Mouse (Mus musculus) myocyte (in vitro differentiated cells): ENCODE data around the gene Ghrh. TPM values are rescaled to one million over a fixed set of nuclear protein-coding genes. Genes with fewer than 3 reads are reported as not detected.

Source experiments
- H3K27me3 ChIP-seq: one replicate; pipeline ENCODE4 v1.6.1; 2011; ENCODE audit not compliant: control insufficient read depth, insufficient read depth, insufficient read length
- H3K36me3 ChIP-seq: one replicate; pipeline ENCODE4 v1.6.1; 2011; ENCODE audit not compliant: control insufficient read depth, insufficient read depth
- H3K4me2 ChIP-seq: one replicate; pipeline ENCODE4 v1.6.1; 2011; ENCODE audit warnings: low read depth, control low read depth
- H3K4me3 ChIP-seq: one replicate; pipeline ENCODE4 v1.5.1; 2011; ENCODE audit warnings: mild to moderate bottlenecking, control low read depth, moderate library complexity
- H3K79me2 ChIP-seq: one replicate; pipeline ENCODE4 v1.6.1; 2011; ENCODE audit not compliant: control insufficient read depth, insufficient read depth
- H3ac ChIP-seq: one replicate; pipeline ENCODE4 v1.6.1; 2011; ENCODE audit not compliant: control insufficient read depth, insufficient read length
- CEBPB ChIP-seq: IDR thresholded peaks from 2 replicates; pipeline ENCODE4 v1.6.1; 2011; ENCODE audit warnings: mild to moderate bottlenecking, moderate library complexity; ENCODE audit not compliant: poor library complexity, insufficient read depth, severe bottlenecking
- E2F4 ChIP-seq: IDR thresholded peaks from one replicate; pipeline ENCODE4 v1.6.1; 2011; ENCODE audit warnings: mild to moderate bottlenecking, control low read depth, moderate library complexity; ENCODE audit not compliant: insufficient read depth
- MAX ChIP-seq: IDR thresholded peaks from one replicate; pipeline ENCODE4 v1.6.1; 2011; ENCODE audit warnings: low read depth, mild to moderate bottlenecking, control low read depth
- MYOD1 ChIP-seq, 3 experiments: IDR thresholded peaks; one replicate each; pipeline ENCODE4 v1.6.1; 2011; ENCODE audit warnings: control low read depth in 2 of 3, low read depth in 2 of 3, mild to moderate bottlenecking in 2 of 3, moderate library complexity in 1 of 3; ENCODE audit not compliant: insufficient read length in 2 of 3, control insufficient read depth in 1 of 3
- MYOG ChIP-seq, 3 experiments: IDR thresholded peaks; one replicate each; pipeline ENCODE4 v1.6.1; 2011; ENCODE audit warnings: control low read depth in 2 of 3, low read depth in 2 of 3, mild to moderate bottlenecking in 2 of 3; ENCODE audit not compliant: insufficient read length in 2 of 3, control insufficient read depth in 1 of 3, insufficient read depth in 1 of 3
- POLR2A ChIP-seq: IDR thresholded peaks from one replicate; pipeline ENCODE4 v1.6.1; 2011; ENCODE audit warnings: low read depth, mild to moderate bottlenecking, control low read depth, moderate library complexity; ENCODE audit not compliant: insufficient read length
- POLR2AphosphoS2 ChIP-seq: IDR thresholded peaks from one replicate; pipeline ENCODE4 v1.6.1; 2011; ENCODE audit warnings: low read depth, control low read depth; ENCODE audit not compliant: insufficient read length
- REST ChIP-seq: IDR thresholded peaks from one replicate; pipeline ENCODE4 v1.6.1; 2011; ENCODE audit warnings: mild to moderate bottlenecking, control low read depth, moderate library complexity; ENCODE audit not compliant: insufficient read depth, insufficient read length
- SRF ChIP-seq: IDR thresholded peaks from one replicate; pipeline ENCODE4 v1.6.1; 2011; ENCODE audit warnings: low read depth; ENCODE audit not compliant: control insufficient read depth, insufficient read length
- TCF12 ChIP-seq: IDR thresholded peaks from one replicate; pipeline ENCODE4 v1.6.1; 2011; ENCODE audit warnings: mild to moderate bottlenecking, control low read depth; ENCODE audit not compliant: poor library complexity, insufficient read depth, severe bottlenecking
- TCF3 ChIP-seq: IDR thresholded peaks from one replicate; pipeline ENCODE4 v1.6.1; 2011; ENCODE audit warnings: low read depth, control low read depth; ENCODE audit not compliant: insufficient read length
- USF1 ChIP-seq: IDR thresholded peaks from one replicate; pipeline ENCODE4 v1.6.1; 2011; ENCODE audit warnings: low read depth, mild to moderate bottlenecking, control low read depth, moderate library complexity
- polyA plus RNA-seq: library from polyadenylated mRNA; unstranded; fragments of >200 nt; fragmentation: generic; extraction: Trizol; gene quantifications from one replicate; pipeline ENCODE4 v1.2.1, GENCODE M21; 2012; ENCODE audit warnings: missing spikeins

Gene Ghrh
- polyA plus RNA-seq: not detected

DNA sequence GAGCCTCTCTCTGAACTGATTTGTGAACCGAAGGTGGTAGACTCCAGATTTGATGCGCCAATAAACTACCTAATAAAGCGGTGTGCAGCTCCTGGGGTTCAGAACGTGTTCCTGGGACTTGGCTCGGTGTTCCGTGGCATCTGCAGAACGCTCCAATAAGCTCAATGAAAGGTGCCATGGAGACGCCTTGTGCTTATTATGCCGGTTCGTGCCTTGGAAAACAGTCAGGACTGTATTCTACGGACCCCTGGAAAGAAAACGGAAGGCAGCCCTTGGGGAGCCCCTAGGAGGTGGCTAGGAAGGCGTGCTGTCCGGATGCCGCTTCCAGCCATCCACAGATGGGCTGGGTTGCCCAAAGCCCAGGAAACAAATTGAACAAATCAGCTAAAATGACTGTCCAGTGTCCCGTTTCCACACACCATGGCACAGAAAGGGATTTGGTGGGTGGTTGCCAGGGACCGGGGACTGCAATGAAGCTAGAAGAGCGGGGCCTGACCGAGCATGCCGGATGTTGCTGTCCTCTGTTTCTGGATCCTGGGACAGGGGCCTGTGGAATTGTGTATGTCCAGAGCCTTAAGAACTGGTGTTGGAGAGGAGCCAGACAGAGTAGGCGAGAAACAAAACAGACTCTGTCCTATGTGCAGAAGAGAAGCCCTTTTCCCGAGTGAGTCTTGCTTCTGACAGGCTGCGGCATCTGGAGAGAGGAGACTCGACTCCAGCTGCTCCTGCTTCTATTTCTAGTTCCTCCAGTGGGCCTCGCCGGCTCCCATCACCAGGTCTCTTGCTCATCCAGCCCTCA lies at the start of gene Ghrh:
Gene Ghrh (minus strand): TSS at position 146 of the 799 bp plus-strand sequence.
- Histone ChIP-seq H3K36me3 (no peaks in the 10 kb centered on the region), H3K79me2 (no peaks in the 10 kb centered on the region), H3K4me2 (no peak within 1 kb of the TSS), H3ac (no peak within 1 kb of the TSS), H3K4me3 (no peak within 1 kb of the TSS), H3K27me3 (no peaks in the 10 kb centered on the region)
- TF ChIP-seq MYOD1 (IDR thresholded peaks at IDR 0.05; ENCODE audit: control insufficient read depth in 1 of 3, insufficient read length in 2 of 3, low read depth in 2 of 3) (peak in 1 of 3 experiments; percentile 16), TCF12 (no peak)

GRCm38 (mm10) chr2:157395960-157396359 lies 48.7 kb upstream of the Ghrh start:
- H3K36me3 ChIP-seq: no peaks in the 10 kb centered on the region

DNA sequence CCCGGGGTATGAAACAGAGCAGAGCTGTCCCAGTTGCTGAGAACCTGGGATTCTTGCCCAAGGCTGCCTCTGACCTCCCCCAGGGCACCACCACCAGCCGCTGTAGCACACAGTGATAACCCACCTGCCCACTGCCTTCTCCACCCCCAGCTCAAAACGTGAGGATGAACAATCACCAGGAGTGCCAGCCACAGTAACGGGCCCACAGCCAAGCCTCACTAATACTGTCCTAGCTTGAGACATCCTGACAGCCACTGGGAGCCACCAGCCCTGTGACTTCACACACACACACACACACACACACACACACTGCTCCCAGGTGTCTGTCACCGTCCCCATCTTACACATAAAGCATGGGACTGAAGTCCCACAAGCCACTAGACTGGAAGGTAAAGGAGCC lies 48.1 kb upstream of the Ghrh start:
- Histone ChIP-seq H3K79me2 (no peaks in the 10 kb centered on the region), H3K27me3 (no peaks in the 10 kb centered on the region), H3K36me3 (no peaks in the 10 kb centered on the region), H3ac (no peak overlapping the region), H3K4me3 (no peak overlapping the region), H3K4me2 (no peak overlapping the region)
- TF ChIP-seq MAX (no peak), MYOG (IDR thresholded peaks at IDR 0.05; ENCODE audit: control insufficient read depth in 1 of 3, insufficient read depth in 1 of 3, insufficient read length in 2 of 3, low read depth in 2 of 3) (no peak), USF1 (no peak), POLR2A (no peak), E2F4 (no peak), REST (no peak), MYOD1 (IDR thresholded peaks at IDR 0.05; ENCODE audit: control insufficient read depth in 1 of 3, insufficient read length in 2 of 3, low read depth in 2 of 3) (no peak), TCF3 (no peak), POLR2AphosphoS2 (no peak), CEBPB (no peak), SRF (no peak), TCF12 (no peak)

More at GRCm38 (mm10) chr2:157395960-157396359, 48.7 kb upstream of the Ghrh start:
- Histone ChIP-seq H3K4me2 (no peak overlapping the region), H3K4me3 (no peak overlapping the region), H3K79me2 (no peaks in the 10 kb centered on the region), H3K27me3 (no peaks in the 10 kb centered on the region), H3ac (no peak overlapping the region)
- no peak for TF ChIP-seq E2F4
- TF ChIP-seq TCF3: no peak
- no peak for TF ChIP-seq MYOG (IDR thresholded peaks at IDR 0.05; ENCODE audit: control insufficient read depth in 1 of 3, insufficient read depth in 1 of 3, insufficient read length in 2 of 3, low read depth in 2 of 3)
- no peak for TF ChIP-seq MAX
- TF ChIP-seq REST: no peak
- no peak for TF ChIP-seq POLR2A
- no peak for TF ChIP-seq SRF
- no peak for TF ChIP-seq MYOD1 (IDR thresholded peaks at IDR 0.05; ENCODE audit: control insufficient read depth in 1 of 3, insufficient read length in 2 of 3, low read depth in 2 of 3)
- TF ChIP-seq TCF12: no peak
- TF ChIP-seq CEBPB: no peak
- no peak for TF ChIP-seq POLR2AphosphoS2
- no peak for TF ChIP-seq USF1

DNA sequence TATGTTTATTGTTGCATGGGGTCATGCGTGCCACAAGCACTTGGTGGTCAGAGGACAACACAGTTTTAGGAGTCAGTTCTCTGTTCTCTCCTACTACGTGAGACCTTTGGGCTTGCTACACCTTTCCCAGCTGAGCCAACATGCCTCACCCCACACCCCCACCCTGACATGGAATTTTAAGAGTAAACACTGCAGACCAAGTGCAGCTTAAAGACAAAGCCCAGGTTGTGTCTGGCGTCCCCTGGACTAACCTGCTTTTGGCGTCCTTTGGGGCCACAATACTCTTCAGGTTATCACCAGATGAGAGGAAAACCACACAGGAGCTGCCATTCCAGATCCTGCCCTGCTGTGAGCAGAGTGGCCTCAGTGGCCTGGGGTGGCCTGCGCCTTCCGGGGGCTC lies 47.6 kb upstream of the Ghrh start:
- no peak overlapping the region for H3K4me2 ChIP-seq
- no peaks in the 10 kb centered on the region for H3K27me3 ChIP-seq
- no peak overlapping the region for H3K4me3 ChIP-seq
- H3K79me2 ChIP-seq: no peaks in the 10 kb centered on the region
- H3ac ChIP-seq: no peak overlapping the region
- TF ChIP-seq USF1 (no peak), CEBPB (no peak), MYOG (IDR thresholded peaks at IDR 0.05; ENCODE audit: control insufficient read depth in 1 of 3, insufficient read depth in 1 of 3, insufficient read length in 2 of 3, low read depth in 2 of 3) (no peak), POLR2A (no peak), TCF3 (no peak), MAX (no peak), E2F4 (no peak), POLR2AphosphoS2 (no peak), MYOD1 (IDR thresholded peaks at IDR 0.05; ENCODE audit: control insufficient read depth in 1 of 3, insufficient read length in 2 of 3, low read depth in 2 of 3) (no peak), SRF (no peak), REST (no peak), TCF12 (no peak)
- H3K36me3 ChIP-seq: no peaks in the 10 kb centered on the region
